Mouse (Mus musculus) spleen, adult 2 months (tissue): Measurements from ENCODE around the gene Gse1.

Experiments used
- CTCF ChIP-seq: fragments of 200-500 bp; IDR thresholded peaks from 2 replicates; pipeline ENCODE4 v1.5.1; 2011; ENCODE audit warnings: mild to moderate bottlenecking, inconsistent platforms; ENCODE audit not compliant: insufficient read depth, insufficient read length, insufficient replicate concordance; ENCODE audit errors: extremely low read depth
- POLR2A ChIP-seq: fragments of 200-500 bp; IDR thresholded peaks from 2 replicates; pipeline ENCODE4 v1.6.1; 2011; ENCODE audit warnings: low read depth, low read length, inconsistent platforms

DNA sequence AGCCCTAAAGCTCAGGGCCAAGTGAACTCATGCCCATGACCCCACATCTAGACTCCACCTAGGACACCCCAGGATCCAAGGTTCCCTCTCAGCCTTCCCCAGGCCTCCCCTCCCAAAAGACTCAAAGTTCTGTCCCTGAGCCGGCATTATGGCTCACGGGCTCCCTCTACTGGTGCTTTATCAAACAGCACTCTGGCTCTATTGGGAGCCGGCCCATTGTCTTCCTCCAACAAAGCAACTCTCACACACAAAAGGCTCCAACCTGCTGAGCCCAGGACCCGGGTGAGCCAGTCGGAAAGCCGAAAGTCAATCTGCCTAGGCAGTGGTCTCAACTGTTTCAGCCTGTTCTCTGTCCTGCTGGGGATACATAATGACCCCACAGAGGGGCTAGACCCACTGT, 389.9 kb downstream of the Gse1 start:
- TF ChIP-seq POLR2A (no peak), CTCF (peak; percentile 77; the same call in 1 of the 2 replicates)
